Mouse (Mus musculus): ENCODE results near the gene Lrrc8b.

Gene Lrrc8b

GRCm38 (mm10) chr5:105414341-105415120, 1.0 kb upstream of the Lrrc8b start:
- POLR2A ChIA-PET: interaction anchor here in 3 of 4 experiments (0.6 to 1.9 kb wide), 18 partner anchors 9 to 806 kb away, joined by 3 to 7 read pairs (median 4); no protein-coding TSS in a partner anchor
- CTCF ChIA-PET: interaction anchor here (0.6 to 1.7 kb wide), 9 partner anchors 9 to 1571 kb away, joined by 3 to 7 read pairs (median 3); no protein-coding TSS in a partner anchor

- POLR2A ChIA-PET: interaction anchor here in 2 of 4 experiments (1.3 to 1.7 kb wide), 2 partner anchors 82 to 808 kb away, joined by 3 to 6 read pairs; no protein-coding TSS in a partner anchor
- CTCF ChIA-PET: interaction anchor here in 1 of 4 experiments (1.7 kb wide), 1 partner anchor 16 kb away, joined by 7 read pairs; no protein-coding TSS in a partner anchor
These were observed 538 bp downstream of the Lrrc8b start for GRCm38 (mm10) chr5:105415951-105416675.

GRCm38 (mm10) chr5:105417217-105417616, 1.6 kb downstream of the Lrrc8b start:
- CTCF ChIA-PET: no interaction called here
- POLR2A ChIA-PET: interaction anchor here in 2 of 4 experiments (0.6 to 0.9 kb wide), 2 partner anchors 9 to 18 kb away, joined by 3 to 4 read pairs; no protein-coding TSS in a partner anchor

GRCm38 (mm10) chr5:105418364-105418763, 2.8 kb downstream of the Lrrc8b start:
- ChIA-PET POLR2A (no interaction called here), CTCF (interaction anchor here in 1 of 4 experiments (0.6 kb wide), 1 partner anchor 451 kb away, joined by 3 read pairs; no protein-coding TSS in a partner anchor)

GRCm38 (mm10) chr5:105418851-105419250, 3.3 kb downstream of the Lrrc8b start:
- ChIA-PET CTCF (interaction anchor here in 1 of 4 experiments (0.6 kb wide), 1 partner anchor 450 kb away, joined by 3 read pairs; no protein-coding TSS in a partner anchor), POLR2A (no interaction called here)

- POLR2A ChIA-PET: interaction anchor here in 2 of 4 experiments (0.5 to 1.3 kb wide), 4 partner anchors 8 to 69 kb away, joined by 3 to 6 read pairs (median 4); no protein-coding TSS in a partner anchor
- CTCF ChIA-PET: no interaction called here
These were observed 10.0 kb downstream of the Lrrc8b start for GRCm38 (mm10) chr5:105425587-105425986.

- POLR2A ChIA-PET: interaction anchor here in 1 of 4 experiments (1.2 kb wide), 1 partner anchor 16 kb away, joined by 3 read pairs; no protein-coding TSS in a partner anchor
- CTCF ChIA-PET: no interaction called here
These were observed 11.8 kb downstream of the Lrrc8b start for GRCm38 (mm10) chr5:105427326-105427725.

GRCm38 (mm10) chr5:105428265-105428974, 12.8 kb downstream of the Lrrc8b start:
- POLR2A ChIA-PET: interaction anchor here in 1 of 4 experiments (1.2 kb wide), 1 partner anchor 15 kb away, joined by 3 read pairs; no protein-coding TSS in a partner anchor
- CTCF ChIA-PET: interaction anchor here in 1 of 4 experiments (0.7 kb wide), 1 partner anchor 242 kb away, joined by 3 read pairs; no protein-coding TSS in a partner anchor

- CTCF ChIA-PET: interaction anchor here in 2 of 4 experiments (0.5 to 0.7 kb wide), 2 partner anchors 87 to 205 kb away, joined by 3 to 8 read pairs; no protein-coding TSS in a partner anchor
- POLR2A ChIA-PET: interaction anchor here in 1 of 4 experiments (0.6 kb wide), 1 partner anchor 723 kb away, joined by 3 read pairs; no protein-coding TSS in a partner anchor
These were observed 14.6 kb downstream of the Lrrc8b start for GRCm38 (mm10) chr5:105430148-105430547.

GRCm38 (mm10) chr5:105439608-105440007, 24.0 kb downstream of the Lrrc8b start:
- ChIA-PET CTCF (no interaction called here), POLR2A (no interaction called here)

- CTCF ChIA-PET: no interaction called here
These were observed 25.5 kb downstream of the Lrrc8b start for GRCm38 (mm10) chr5:105440992-105441535.

GRCm38 (mm10) chr5:105442212-105443000, 26.8 kb downstream of the Lrrc8b start:
- CTCF ChIA-PET: interaction anchor here in 1 of 4 experiments (1.1 kb wide), 1 partner anchor 53 kb away, joined by 8 read pairs; no protein-coding TSS in a partner anchor
- POLR2A ChIA-PET: interaction anchor here in 3 of 4 experiments (0.5 to 1.6 kb wide), 5 partner anchors 15 to 263 kb away, joined by 3 to 5 read pairs (median 5); no protein-coding TSS in a partner anchor

More at GRCm38 (mm10) chr5:105440992-105441535, 25.5 kb downstream of the Lrrc8b start:
- POLR2A ChIA-PET: no interaction called here

GRCm38 (mm10) chr5:105443057-105443815, 27.7 kb downstream of the Lrrc8b start:
- POLR2A ChIA-PET: interaction anchor here in 2 of 4 experiments (0.5 to 1.6 kb wide), 6 partner anchors 16 to 262 kb away, joined by 3 to 6 read pairs (median 5); no protein-coding TSS in a partner anchor
- CTCF ChIA-PET: interaction anchor here in 3 of 4 experiments (0.6 to 1.1 kb wide), 4 partner anchors 52 to 1968 kb away, joined by 3 to 8 read pairs (median 3); no protein-coding TSS in a partner anchor

- CTCF ChIA-PET: interaction anchor here in 1 of 4 experiments (0.7 kb wide), 1 partner anchor 49 kb away, joined by 4 read pairs; no protein-coding TSS in a partner anchor
- POLR2A ChIA-PET: no interaction called here
These were observed 30.1 kb downstream of the Lrrc8b start for GRCm38 (mm10) chr5:105445686-105446085.

GRCm38 (mm10) chr5:105454105-105454504, 38.5 kb downstream of the Lrrc8b start:
- CTCF ChIA-PET: no interaction called here
- POLR2A ChIA-PET: no interaction called here

GRCm38 (mm10) chr5:105459077-105459476, 43.5 kb downstream of the Lrrc8b start:
- POLR2A ChIA-PET: interaction anchor here in 1 of 4 experiments (0.9 to 1.2 kb wide), 2 partner anchors 16 to 27 kb away, joined by 3 read pairs; no protein-coding TSS in a partner anchor
- CTCF ChIA-PET: no interaction called here

Measured in embryonic stem cell, embryonic (primary cell).